Mouse (Mus musculus) gastrocnemius, adult 18-20 months (tissue): ENCODE results near the gene Plekhh1. TPM values are rescaled to one million over a fixed set of nuclear protein-coding genes. Genes with fewer than 3 reads are reported as not detected.

ENCODE experiments used
- DNase-seq: peaks from one replicate; pipeline ENCODE4 v3.0.0; 2021; ENCODE audit warnings: low spot score
- total RNA-seq, 2 experiments: library from RNA; stranded (reverse); gene quantifications; 2 replicates each; pipeline ENCODE4 v1.2.3; 2021

Gene Plekhh1
- total RNA-seq, 2 experiments from 2014 or later: 0.71 to 1.0 TPM

DNA sequence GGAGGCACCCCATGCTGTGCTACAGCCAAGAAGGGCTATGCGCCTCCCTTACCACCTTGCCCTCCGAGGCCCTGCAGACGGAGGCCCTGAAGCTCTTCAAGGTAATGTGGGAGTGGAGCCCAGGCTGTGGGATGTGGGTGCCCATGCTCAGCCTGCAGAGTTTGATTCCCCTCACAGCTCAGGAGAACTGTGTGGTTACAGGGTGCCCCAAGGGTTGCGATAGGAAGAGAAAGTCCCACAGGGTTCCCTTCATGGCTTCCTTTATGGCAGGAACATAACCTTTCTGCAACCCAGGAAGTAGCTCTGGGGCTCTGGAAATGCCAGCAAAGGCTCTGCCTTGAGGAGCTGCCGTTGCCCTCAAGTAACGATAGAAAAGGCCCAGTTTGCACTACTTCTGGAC, 41.0 kb downstream of the Plekhh1 start:
- no peak for DNase-seq

DNA sequence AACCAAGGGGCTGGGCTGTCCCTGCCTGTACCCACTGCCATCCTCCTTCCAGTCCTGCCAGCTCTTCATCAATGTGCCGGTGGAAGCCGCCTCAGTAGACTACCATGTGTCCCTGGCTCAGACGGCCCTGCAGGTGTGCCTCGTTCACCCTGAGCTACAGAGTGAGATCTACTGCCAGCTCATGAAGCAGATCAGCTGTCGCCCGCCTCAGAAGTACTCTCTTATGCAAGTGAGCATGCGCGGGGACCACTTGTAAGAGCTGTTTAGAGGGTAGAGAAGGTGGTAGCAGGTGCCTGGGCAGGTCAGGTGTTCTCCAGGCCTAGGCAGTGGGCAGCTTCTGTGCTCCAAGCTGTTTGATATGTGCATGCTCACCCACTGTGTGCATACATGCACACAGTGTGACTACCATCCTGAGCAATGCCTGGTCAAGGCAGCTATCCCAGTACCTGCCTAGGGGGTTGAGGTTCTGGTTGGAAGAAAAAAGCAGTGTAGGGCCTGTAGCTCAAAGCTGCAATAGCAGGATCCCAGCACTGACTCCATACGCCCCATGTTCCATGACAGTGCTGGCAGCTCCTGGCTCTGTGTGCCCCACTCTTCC, 41.9 kb downstream of the Plekhh1 start:
- no peak for DNase-seq

DNA sequence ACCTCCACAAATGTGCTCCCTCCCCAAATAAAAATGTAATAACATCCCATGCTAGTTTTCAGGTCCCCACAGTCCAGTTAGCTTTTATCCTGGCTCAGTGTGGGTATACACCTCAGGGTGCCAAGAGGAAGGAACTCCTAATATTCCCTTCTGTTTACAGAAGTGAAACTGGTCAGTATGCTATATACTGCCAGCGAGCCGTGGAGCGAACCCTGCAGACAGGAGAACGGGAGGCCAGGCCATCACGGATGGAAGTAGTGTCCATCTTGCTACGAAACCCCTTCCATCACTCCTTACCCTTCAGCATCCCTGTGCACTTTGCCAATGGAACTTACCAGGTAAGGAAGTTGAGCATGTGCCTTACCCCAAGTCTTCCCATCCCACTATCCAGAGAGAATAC, 43.6 kb downstream of the Plekhh1 start:
- DNase-seq: no peak

DNA sequence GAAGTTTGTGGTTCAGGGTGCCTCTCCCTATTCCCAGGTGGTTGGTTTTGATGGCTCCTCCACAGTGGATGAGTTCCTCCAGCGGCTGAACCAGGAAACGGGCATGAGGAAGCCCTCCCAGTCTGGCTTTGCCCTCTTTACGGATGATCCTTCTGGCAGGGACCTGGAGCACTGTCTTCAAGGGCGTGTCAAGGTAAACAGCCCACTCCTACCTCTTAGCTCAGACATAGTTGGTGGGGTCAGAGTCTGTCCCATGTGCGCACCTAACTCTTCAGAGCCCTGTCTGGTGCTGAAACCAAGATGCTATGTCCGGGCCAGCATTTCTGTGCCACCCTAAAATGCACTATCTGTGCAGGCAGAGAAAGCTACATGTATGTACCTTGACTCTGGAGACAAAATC, 44.4 kb downstream of the Plekhh1 start:
- no peak for DNase-seq

DNA sequence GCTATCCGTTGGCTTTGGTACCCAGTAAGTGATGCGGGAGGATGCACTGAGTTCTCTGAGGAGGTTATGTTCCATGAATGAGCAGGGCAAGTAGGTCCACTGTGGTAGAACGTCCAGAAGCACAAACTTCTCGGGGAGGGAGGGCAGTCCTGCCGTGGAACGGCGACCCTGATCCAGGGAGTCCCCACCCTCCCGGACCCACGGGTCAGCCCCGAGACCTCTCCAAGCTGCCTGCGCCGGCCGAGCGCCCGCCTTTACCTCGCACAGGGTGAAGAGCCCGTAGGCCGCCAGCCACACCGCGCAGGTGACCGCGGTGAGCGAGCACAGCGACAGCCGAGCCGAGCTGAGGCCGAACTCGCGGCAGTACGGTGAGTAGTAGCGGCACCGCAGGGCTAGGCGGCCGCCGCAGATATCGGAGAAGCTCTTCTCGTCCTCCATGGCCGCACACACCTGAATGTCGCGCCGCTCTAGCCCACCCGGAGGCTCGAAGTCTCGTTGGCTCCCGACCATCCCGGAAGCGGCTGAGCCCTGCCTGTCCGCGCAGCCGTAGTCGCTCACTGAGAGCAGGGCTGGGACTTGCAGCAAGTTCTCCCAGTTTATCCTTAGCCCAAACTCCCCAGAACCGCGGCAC, 60.3 kb downstream of the Plekhh1 start, which contains the start of gene Pigh:
Pigh (minus strand) TSS at position 470 of the 631 bp plus-strand sequence.
- peak; percentile 77 for DNase-seq

DNA sequence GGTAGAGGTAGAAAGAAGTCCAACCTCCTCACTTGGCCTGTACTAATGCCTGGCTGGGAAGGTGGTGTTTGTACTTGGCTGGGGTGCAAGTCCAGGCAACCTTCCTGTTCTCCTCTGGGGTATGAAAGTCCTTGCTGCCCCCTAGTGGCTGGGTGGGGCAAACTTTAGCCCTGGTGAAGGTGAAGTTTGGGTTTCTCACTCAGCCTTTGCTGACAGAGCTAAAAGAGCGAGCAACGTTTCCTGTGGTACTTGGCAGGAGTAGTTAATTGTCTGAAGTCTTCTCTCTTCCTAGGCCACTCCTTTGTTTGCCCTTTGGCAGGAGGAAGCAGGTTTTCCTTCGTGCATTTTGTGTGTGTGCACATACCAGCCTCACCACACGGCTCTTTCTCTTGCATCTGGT, 63.6 kb downstream of the Plekhh1 start:
- peak; percentile 65 for DNase-seq

DNA sequence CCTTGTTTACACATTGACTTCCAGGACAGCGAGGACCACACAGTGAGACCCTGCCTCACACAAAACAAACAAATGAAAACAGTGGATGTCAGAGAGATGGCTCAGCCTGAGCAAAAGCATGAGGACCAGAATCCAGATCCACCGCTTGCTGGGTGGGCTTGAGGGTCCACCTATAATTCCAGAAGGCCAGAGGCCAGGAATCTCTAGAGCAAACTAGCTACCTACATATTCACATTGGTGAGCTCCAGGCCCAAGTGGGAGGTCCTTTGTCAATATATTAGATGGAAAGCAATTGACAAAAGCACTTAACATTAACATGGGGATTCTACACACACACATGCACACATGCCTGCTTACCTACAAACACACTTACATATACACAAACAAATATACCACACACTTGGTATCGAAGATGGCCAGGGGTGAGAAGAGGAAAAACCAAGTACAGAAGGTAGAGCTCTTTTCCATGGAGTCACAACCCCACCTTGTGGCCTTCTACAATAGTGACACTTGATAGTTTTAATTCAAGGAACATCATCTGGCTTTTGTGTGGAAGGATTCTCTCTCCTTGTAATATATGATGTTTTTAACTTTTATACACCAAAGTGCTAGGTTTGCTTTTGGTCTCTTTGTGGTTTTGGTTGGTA, 68.3 kb downstream of the Plekhh1 start:
- DNase-seq: peak; percentile 20

DNA sequence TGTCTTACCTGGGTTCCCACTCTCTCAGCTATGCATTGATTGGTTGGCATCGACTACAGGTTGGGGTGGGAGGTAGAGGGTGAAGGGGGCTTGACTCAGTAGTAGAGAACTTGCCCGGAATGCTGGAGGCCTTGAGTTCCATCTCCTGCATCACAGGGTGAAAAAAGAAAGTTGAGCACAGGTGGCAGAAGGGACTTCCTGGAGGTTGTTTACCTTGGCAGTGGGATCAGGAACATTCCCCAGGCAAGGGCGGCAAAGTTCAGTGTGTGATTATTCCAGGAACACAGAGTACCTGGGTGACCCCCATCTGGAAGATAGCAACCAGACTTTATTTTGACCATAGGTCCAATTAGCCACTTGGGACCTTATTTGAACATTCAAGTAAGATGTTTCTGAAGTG, 74.8 kb downstream of the Plekhh1 start:
- DNase-seq: no peak

DNA sequence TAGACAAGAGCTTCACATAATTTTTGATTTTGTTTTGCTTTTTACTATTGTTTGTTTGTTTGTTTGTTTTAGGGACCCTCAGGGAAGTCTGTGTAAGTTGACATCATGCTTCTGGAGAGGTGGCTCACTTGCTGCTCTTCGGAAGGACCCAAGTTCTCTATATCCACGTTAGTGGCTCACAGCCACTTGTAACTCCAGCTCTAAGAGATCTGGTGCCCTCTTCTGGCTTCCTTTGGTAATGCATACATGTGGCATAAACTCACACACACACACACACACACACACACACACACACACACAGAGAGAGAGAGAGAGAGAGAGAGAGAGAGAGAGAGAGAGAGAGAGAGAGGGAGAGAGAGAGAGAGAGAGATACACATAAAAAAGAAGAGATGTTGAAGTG, 75.6 kb downstream of the Plekhh1 start:
- DNase-seq: no peak

DNA sequence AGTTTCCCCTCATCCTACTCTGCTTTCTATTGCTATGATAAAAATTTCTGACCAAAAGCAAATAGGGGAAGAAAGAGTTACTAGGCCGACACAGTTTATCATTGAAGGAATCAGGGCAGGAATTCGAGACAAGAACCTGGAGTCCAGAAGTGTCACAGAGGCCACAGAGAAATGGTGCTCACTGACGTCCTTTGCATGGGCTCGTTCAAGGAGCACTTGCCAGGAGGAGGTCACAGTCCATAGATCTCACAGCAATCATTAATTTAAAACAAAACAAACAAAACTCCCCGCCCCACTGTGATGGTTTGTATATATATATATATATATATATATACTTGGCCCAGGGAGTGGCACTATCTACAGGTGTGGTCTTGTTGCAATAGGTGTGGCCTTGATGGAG, 76.3 kb downstream of the Plekhh1 start:
- DNase-seq: no peak

DNA sequence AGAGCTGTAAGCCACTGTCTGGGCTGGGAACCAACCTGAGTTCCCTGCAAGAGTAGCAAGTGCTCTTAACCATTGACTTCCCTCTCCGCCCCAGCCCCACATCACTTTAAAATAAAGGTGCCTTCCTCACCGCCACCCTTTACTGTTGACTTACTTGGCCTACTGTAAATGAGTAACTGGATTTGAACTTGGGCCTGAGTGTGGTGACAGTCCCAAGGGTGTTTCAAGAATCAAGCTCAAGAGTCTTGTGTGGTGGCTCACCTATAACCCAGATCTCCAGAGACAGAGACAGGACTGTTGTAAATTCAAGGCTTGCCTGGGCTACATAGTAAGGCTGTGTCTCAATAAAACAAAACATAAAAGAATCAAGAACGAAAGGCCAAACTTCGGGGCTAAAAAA, 90.0 kb downstream of the Plekhh1 start:
- no peak for DNase-seq

DNA sequence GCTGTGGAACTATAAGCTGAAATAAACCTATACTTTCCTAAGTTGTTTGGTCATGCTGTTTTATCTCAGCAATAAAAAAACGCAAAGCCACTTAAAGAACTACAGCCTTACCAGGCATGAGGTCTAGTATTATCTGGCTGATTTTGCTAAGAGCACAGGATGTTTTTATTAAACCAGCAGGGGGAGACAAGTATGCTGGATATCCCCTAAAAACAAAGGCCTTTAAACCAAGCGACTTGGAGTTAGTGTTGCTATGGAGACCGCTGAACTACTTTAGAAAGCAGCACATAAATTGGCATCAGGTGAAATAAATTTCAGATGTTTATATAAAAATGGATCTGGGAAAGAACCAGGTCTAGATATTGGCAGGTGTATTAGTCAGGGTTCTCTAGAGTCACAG, 93.9 kb downstream of the Plekhh1 start:
- DNase-seq: no peak

DNA sequence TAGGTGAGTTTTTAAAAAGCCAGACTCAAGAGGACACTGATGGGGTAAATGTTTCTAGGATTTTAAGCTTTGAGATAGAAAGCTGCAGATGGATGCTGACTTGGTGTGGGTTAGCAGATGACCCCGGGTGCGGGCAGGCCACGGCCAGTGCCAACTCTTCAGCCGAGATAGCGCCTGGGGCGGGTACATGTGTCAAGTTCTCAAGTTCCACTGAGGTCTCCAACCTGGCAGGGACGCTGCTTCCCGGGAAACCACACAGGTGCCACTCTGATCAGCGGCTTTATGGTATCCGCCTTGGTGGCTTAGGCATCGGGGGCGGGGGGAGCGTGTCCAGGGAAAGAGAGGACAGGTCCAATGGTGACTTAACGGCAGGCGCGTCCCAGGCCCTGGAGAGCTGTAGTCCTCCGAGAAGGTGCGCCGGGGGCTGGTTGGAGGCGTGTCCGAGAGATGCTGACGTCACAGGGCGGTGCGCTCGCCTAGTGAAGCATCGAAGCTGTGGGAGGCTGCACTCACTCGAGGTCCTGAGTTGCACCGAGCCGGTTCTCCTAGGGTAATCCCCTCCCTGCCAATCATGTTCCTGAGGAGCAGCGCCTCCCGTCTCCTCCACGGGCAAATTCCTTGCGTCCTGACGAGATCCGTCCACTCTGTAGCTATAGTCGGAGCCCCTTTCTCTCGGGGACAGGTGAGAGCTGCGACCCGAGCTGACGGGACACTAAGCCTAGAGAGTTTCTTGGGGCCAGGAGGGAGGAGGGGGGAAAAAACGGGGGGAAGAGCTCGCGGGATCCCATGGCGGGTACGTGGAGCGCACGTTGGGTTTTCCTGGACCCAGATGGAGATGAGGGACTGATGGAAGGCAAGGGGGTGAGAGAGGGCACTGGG, 101.6 kb downstream of the Plekhh1 start, which contains the start of gene Arg2:
Arg2 (plus strand) TSS at position 479 of the 879 bp plus-strand sequence.
- DNase-seq: peak; percentile 29

Other genes starting within 250 kb of the Plekhh1 start
- 10 to 100 TPM; 64.3 to 67.3 TPM for gene Atp6v1d, start 167.5 kb upstream of the Plekhh1 start, total RNA-seq
- gene Eif2s1, start 167.3 kb upstream of the Plekhh1 start, total RNA-seq: 10 to 100 TPM; 37.1 to 42.4 TPM
- under 1 TPM in 1 of 2 experiments, not detected in 1; 0.14 TPM for gene Plek2, start 122.2 kb upstream of the Plekhh1 start, total RNA-seq
- 1 to 10 TPM; 2.5 to 5.5 TPM for gene Tmem229b, start 21.5 kb upstream of the Plekhh1 start, total RNA-seq
- 1 to 10 TPM; 1.7 to 2.4 TPM for gene Pigh, start 60.5 kb downstream of the Plekhh1 start, total RNA-seq
- not detected for gene Arg2, start 101.6 kb downstream of the Plekhh1 start, total RNA-seq
- gene Vti1b, start 143.5 kb downstream of the Plekhh1 start, total RNA-seq: 10 to 100 TPM; 83.3 to 97.1 TPM
- gene Rdh11, start 163.1 kb downstream of the Plekhh1 start, total RNA-seq: 1 to 10 TPM; 1.9 to 2.7 TPM
- gene Rdh12, start 179.8 kb downstream of the Plekhh1 start, total RNA-seq: under 1 TPM in 1 of 2 experiments, not detected in 1; 0.09 TPM